Mouse (Mus musculus) kidney, postnatal 0 days (tissue): ENCODE measurements around the gene Igsf6. TPM values are rescaled to one million over a fixed set of nuclear protein-coding genes. Genes with fewer than 3 reads are reported as not detected.
A peak's percentile ranks its signal among the peaks of the same experiment; 100 is the strongest.

Source experiments
- ATAC-seq: fragments of 200-750 bp; cut with Nextera tagmentation; replicated peaks from 2 replicates; pipeline ENCODE4 v1.8.0; 2017; ENCODE audit warnings: low read depth, moderate number of reproducible peaks, moderate TSS enrichment, moderate library complexity; ENCODE audit not compliant: low FRiP score
- DNase-seq: peaks from one replicate; pipeline ENCODE4 v3.0.0-alpha.2; 2016; ENCODE audit warnings: low spot score
- H3K27ac ChIP-seq: fragments of 300-500 bp; sonication (generic); 2 replicates; pipeline ENCODE4 v1.5.1; 2014; ENCODE audit warnings: mild to moderate bottlenecking
- H3K27me3 ChIP-seq: fragments of 300-500 bp; sonication (generic); 2 replicates; pipeline ENCODE4 v1.6.1; 2014; ENCODE audit warnings: low read length, mixed read lengths; ENCODE audit not compliant: insufficient read depth
- H3K36me3 ChIP-seq: fragments of 300-500 bp; sonication (generic); 2 replicates; pipeline ENCODE4 v1.6.1; 2014; ENCODE audit warnings: low read length, mixed read lengths; ENCODE audit not compliant: insufficient read depth
- H3K4me1 ChIP-seq: fragments of 300-500 bp; sonication (generic); replicated peaks from 2 replicates; pipeline ENCODE4 v1.6.1; 2014; ENCODE audit warnings: antibody characterized with exemption, low read length, mixed read lengths; ENCODE audit not compliant: insufficient read depth
- H3K4me2 ChIP-seq: fragments of 300-500 bp; sonication (generic); 2 replicates; pipeline ENCODE4 v1.6.1; 2014; ENCODE audit warnings: mild to moderate bottlenecking, low read length, moderate library complexity, mixed read lengths
- H3K4me3 ChIP-seq: fragments of 300-500 bp; sonication (generic); replicated peaks from 2 replicates; pipeline ENCODE4 v1.5.1; 2014; ENCODE audit warnings: low read depth, low read length
- H3K9ac ChIP-seq: fragments of 300-500 bp; sonication (generic); 2 replicates; pipeline ENCODE4 v1.6.1; 2014; ENCODE audit warnings: low read depth, low read length
- H3K9me3 ChIP-seq: fragments of 300-500 bp; sonication (generic); replicated peaks from 2 replicates; pipeline ENCODE4 v1.6.1; 2016; ENCODE audit warnings: low read length, inconsistent platforms, mixed read lengths
- CTCF ChIP-seq: IDR thresholded peaks from 2 replicates; pipeline ENCODE4 v1.5.1; 2016; ENCODE audit warnings: antibody characterized with exemption, low read depth, mild to moderate bottlenecking, moderate library complexity
- WGBS: fragments of 180-500 bp; shearing (Covaris S2); extraction: QIAGEN DNeasy Blood & Tissue Kit; methylation state at CpG from one replicate; pipeline ENCODE4 v1.1.7; 2014; 5-methylcytosine and 5-hydroxymethylcytosine counted together
- polyA plus RNA-seq: library from polyadenylated mRNA; unstranded; fragments of >200 nt; fragmentation: Nextera tagmentation; extraction: Ambion mirVana; gene quantifications from 2 replicates; pipeline ENCODE4 v1.2.1, GENCODE M21; 2015

Gene Igsf6
- polyA plus RNA-seq, 1 experiment from 2014 or later, result 1.1 TPM

DNA sequence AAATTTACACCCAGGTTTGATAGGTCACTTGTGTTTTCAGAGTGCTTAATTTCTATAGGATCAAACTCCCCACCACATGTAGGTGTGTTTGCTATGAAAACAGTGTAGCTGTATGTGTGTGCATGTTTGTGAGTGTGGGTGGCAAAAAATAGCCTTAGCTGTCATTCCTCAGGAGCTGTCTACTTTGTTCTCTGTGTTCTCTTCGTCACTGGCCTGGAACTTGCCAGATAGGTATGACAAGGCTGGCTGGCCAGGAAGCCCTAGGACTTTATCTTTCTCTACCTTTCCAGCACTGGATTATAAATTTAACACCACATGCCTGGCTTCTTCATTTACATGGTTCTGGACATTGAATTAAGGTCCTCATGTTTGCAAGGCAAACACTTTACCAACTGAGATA is 30.1 kb downstream of the Igsf6 start:
- Histone ChIP-seq H3K4me3 (no peak overlapping the region), H3K27me3 (no peaks in the 10 kb centered on the region), H3K9me3 (no peaks in the 10 kb centered on the region), H3K27ac (no peak overlapping the region), H3K4me1 (0 out of 2 replicates have a peak, but pooled peaks cover 18% of the 10 kb centered on the region), H3K4me2 (no peak overlapping the region), H3K9ac (no peak overlapping the region), H3K36me3 (no peaks in the 10 kb centered on the region)
- no peak for TF ChIP-seq CTCF
- DNase-seq (no peak), ATAC-seq (no peak)
- 43% methylated on average over 1 of the region's 1 CpGs for WGBS

DNA sequence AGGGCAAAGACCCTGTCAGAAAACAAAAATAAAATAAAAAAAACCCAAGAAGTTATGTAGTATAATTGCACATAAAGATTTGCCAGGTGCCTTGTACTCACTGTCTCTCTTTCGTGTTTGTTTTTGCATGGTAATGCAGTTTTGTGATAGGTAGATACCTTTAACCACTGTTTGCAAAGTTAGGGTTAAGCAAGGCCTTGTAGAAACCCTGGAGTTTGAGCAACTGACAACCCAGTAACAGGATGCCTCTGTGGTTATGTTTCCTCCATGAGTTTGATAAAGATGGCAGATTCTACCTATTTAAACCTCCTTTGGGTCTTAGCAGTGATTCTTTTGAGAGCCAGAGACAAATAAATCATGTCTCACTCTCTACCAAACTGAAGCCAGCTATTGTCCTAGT is 30.9 kb downstream of the Igsf6 start:
- Histone ChIP-seq H3K4me1 (0 out of 2 replicates have a peak, but pooled peaks cover 18% of the 10 kb centered on the region), H3K4me3 (no peak overlapping the region), H3K27me3 (no peaks in the 10 kb centered on the region), H3K9ac (no peak overlapping the region), H3K36me3 (no peaks in the 10 kb centered on the region), H3K27ac (no peak overlapping the region), H3K9me3 (no peaks in the 10 kb centered on the region), H3K4me2 (no peak overlapping the region)
- no peak for TF ChIP-seq CTCF
- WGBS, result 97% methylated on average over 1 of the region's 1 CpGs
- ATAC-seq (no peak), DNase-seq (no peak)

DNA sequence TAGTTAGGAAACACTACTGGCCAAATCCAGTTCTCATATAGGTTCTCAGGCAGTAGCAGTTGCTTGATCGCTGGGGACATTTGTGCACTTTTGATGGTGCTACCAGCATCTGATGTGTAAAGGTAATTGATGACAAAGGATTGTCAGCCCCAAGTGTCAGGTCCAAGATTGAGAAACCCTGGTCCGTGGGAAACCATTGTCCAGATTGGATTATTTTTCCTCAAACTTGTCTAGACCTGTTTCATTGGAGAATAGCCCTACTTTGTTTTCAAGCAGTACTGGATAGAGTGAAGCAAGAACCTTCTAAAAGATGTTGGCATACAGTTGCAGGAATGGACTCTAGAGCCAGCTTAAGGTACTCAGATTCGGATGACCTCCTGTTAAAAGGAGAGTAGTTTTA is 31.4 kb downstream of the Igsf6 start:
- Histone ChIP-seq H3K4me2 (no peak overlapping the region), H3K27ac (no peak overlapping the region), H3K4me3 (no peak overlapping the region), H3K4me1 (peaks cover 20% of the 10 kb centered on the region; the same call in 1 of the 2 replicates), H3K27me3 (no peaks in the 10 kb centered on the region), H3K9ac (no peak overlapping the region), H3K9me3 (no peaks in the 10 kb centered on the region), H3K36me3 (no peaks in the 10 kb centered on the region)
- DNase-seq (no peak), ATAC-seq (no peak)
- 87% methylated on average over 3 of the region's 3 CpGs for WGBS
- no peak for TF ChIP-seq CTCF

DNA sequence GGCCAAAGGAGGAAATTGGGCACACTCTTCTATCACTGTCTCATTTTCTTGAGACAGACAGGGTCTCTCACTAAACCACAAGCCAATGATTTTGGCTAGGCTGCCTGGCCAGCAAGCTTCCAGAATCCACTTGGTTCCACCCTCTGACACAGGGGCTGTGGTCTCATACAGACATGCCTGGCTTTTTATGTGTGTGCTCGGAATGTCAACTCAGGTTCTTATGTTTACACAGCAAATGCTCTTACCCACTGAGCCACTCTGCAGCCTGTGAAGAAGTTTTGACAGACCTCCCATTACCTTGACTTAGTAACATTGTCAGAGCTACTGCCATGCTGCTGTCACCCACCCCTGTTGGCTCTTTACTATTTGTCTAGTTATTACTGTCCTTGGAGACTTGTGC is 32.4 kb downstream of the Igsf6 start:
- DNase-seq (no peak), ATAC-seq (no peak)
- no peak overlapping the region for H3K4me3 ChIP-seq
- H3K27me3 ChIP-seq, result no peaks in the 10 kb centered on the region
- H3K4me1 ChIP-seq, result peaks cover 22% of the 10 kb centered on the region; the same call in 1 of the 2 replicates
- WGBS, result 52% methylated on average over 1 of the region's 1 CpGs
- no peaks in the 10 kb centered on the region for H3K36me3 ChIP-seq
- H3K27ac ChIP-seq, result no peak overlapping the region
- no peak for TF ChIP-seq CTCF
- no peak overlapping the region for H3K4me2 ChIP-seq
- no peak overlapping the region for H3K9ac ChIP-seq
- no peaks in the 10 kb centered on the region for H3K9me3 ChIP-seq

DNA sequence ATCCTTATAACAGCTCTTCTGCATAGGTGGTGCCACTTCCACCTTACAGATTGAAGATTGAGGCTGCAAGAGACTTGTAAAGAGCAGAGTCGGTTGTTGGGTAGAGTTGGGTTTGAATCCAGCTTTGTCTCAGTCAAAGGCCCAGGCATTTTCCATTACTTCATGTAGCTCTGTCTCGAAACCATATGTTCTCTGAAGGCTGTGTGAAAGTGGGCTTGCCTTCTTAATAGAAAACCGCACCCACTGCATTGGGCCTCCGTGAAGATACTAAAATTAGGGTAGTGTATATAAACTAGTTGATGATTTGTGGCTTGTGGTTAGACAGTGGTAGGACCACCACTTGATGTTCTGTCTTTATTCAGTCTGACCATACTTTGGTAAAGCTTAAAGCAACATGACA is 33.8 kb downstream of the Igsf6 start:
- H3K9ac ChIP-seq, result no peak overlapping the region
- no peaks in the 10 kb centered on the region for H3K36me3 ChIP-seq
- H3K4me1 ChIP-seq, result peaks cover 16% of the 10 kb centered on the region; the same call in 1 of the 2 replicates
- DNase-seq (no peak), ATAC-seq (no peak)
- no peaks in the 10 kb centered on the region for H3K27me3 ChIP-seq
- H3K9me3 ChIP-seq, result no peaks in the 10 kb centered on the region
- no peak for TF ChIP-seq CTCF
- H3K4me3 ChIP-seq, result no peak overlapping the region
- no peak overlapping the region for H3K4me2 ChIP-seq
- 87% methylated on average over 4 of the region's 4 CpGs for WGBS
- H3K27ac ChIP-seq, result no peak overlapping the region

DNA sequence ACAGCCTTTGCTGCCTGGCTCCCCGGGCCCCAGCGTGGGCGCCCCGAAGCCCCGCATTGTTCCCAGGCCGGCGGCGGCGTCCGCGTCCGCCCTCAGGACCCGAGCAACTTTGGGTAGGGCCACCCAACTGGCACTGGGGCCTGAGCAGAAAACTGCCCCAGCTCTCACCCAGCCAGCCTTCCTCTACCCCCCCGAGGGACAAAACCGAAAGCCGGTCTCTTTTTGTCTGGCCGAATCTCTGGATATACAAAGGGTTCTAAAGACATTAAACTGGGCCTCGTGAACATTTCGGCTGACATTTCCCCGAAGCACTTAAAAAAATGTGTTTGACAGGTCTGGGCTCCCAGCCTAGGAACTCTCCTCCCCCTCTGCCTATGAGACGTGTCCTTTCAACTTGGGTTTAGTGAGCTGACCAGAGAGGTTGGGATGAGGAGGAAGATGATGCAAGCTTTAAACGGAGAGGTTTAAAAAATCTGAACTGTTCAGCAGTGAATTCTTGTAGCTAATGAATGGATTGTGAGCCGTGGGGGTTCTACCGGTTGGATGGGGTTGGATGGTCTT is 39.1 kb downstream of the Igsf6 start:
- H3K27ac ChIP-seq, result peak overlapping the region; percentile 98
- no peaks in the 10 kb centered on the region for H3K27me3 ChIP-seq
- H3K4me1 ChIP-seq, result peaks cover 4% of the 10 kb centered on the region; the same call in 1 of the 2 replicates
- peak overlapping the region; percentile 100 for H3K9ac ChIP-seq
- WGBS, result under 1% methylated on average over 24 of the region's 24 CpGs
- H3K36me3 ChIP-seq, result no peaks in the 10 kb centered on the region
- peak overlapping the region; percentile 78 for H3K4me2 ChIP-seq
- ATAC-seq (peak; percentile 17), DNase-seq (peak; percentile 83)
- peak overlapping the region; percentile 88 for H3K4me3 ChIP-seq
- TF ChIP-seq CTCF, result no peak
- H3K9me3 ChIP-seq, result no peaks in the 10 kb centered on the region

DNA sequence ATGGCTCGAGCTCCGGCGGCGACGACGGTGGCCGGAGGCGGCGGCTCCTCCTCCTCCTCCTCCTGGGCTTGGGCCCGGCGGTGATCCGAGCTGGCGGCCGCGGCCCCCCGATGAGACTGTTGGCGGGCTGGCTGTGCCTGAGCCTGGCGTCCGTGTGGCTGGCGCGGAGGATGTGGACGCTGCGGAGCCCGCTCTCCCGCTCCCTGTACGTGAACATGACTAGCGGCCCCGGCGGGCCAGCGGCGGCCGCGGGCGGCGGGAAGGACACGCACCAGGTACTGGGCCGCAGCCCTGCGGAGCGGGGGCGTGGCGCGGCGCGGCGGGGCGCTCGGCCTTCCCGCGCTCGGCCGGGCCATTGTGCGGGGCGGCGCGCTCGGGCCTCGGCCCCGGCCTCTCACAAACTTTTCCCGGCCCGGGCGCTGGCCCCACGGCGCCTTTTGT is 39.7 kb downstream of the Igsf6 start:
- under 1% methylated on average over 31 of the region's 63 CpGs for WGBS
- H3K36me3 ChIP-seq, result no peaks in the 10 kb centered on the region
- no peaks in the 10 kb centered on the region for H3K27me3 ChIP-seq
- peaks cover 4% of the 10 kb centered on the region; the same call in 1 of the 2 replicates for H3K4me1 ChIP-seq
- H3K9me3 ChIP-seq, result no peaks in the 10 kb centered on the region
- H3K4me2 ChIP-seq, result peak overlapping the region; percentile 78
- H3K27ac ChIP-seq, result peak overlapping the region; percentile 98
- DNase-seq (no peak), ATAC-seq (peak; percentile 76)
- no peak for TF ChIP-seq CTCF
- H3K4me3 ChIP-seq, result peak overlapping the region; percentile 88
- H3K9ac ChIP-seq, result peak overlapping the region; percentile 100
